Mouse (Mus musculus) heart, adult 11 months (tissue): ENCODE data around the gene Mcrs1.
"Not testable (repeated sequence)": the region's sequence is repeated elsewhere in the genome, so short reads cannot be mapped to it uniquely, and the experiment has no call there.

ENCODE experiments used
- DNase-seq: peaks from one replicate; pipeline ENCODE4 v3.0.0; 2022

Gene Mcrs1

GRCm38 (mm10) chr15:99251626-99252380 lies at the start of gene Mcrs1:
Gene Mcrs1, minus strand, starts transcription at chr15:99251961.
- DNase-seq: peak; percentile 100

GRCm38 (mm10) chr15:99296213-99296612 lies 44.5 kb upstream of the Mcrs1 start:
- no peak for DNase-seq

- DNase-seq: no peak
Observed at GRCm38 (mm10) chr15:99295484-99295981, 43.8 kb upstream of the Mcrs1 start, which contains the start of gene Fam186b. Gene Fam186b, minus strand, starts transcription at chr15:99295888.

GRCm38 (mm10) chr15:99294813-99295374 lies 43.1 kb upstream of the Mcrs1 start, which contains the start of gene Prpf40b:
Gene Prpf40b, plus strand, starts transcription at chr15:99295087.
- DNase-seq: peak; percentile 100

- DNase-seq: no peak
Observed at GRCm38 (mm10) chr15:99294287-99294686, 42.5 kb upstream of the Mcrs1 start.

- DNase-seq: no peak
Observed at GRCm38 (mm10) chr15:99290586-99290985, 38.8 kb upstream of the Mcrs1 start.

GRCm38 (mm10) chr15:99285189-99285535 lies 33.4 kb upstream of the Mcrs1 start:
- no peak for DNase-seq

- DNase-seq: peak; percentile 92
Observed at GRCm38 (mm10) chr15:99284527-99285188, 32.9 kb upstream of the Mcrs1 start.

- DNase-seq: no peak
Observed at GRCm38 (mm10) chr15:99283456-99283855, 31.7 kb upstream of the Mcrs1 start.

GRCm38 (mm10) chr15:99278271-99278670 lies 26.5 kb upstream of the Mcrs1 start:
- no peak for DNase-seq

- DNase-seq: no peak
Observed at GRCm38 (mm10) chr15:99276095-99276494, 24.3 kb upstream of the Mcrs1 start.

GRCm38 (mm10) chr15:99265679-99266078 lies 13.9 kb upstream of the Mcrs1 start:
- peak; percentile 97 for DNase-seq

- no peak for DNase-seq
Observed at GRCm38 (mm10) chr15:99264363-99264762, 12.6 kb upstream of the Mcrs1 start.

- no peak for DNase-seq
Observed at GRCm38 (mm10) chr15:99262702-99263101, 10.9 kb upstream of the Mcrs1 start.

GRCm38 (mm10) chr15:99259730-99260252 lies 8.0 kb upstream of the Mcrs1 start:
- peak; percentile 96 for DNase-seq

- DNase-seq: peak; percentile 96
Observed at GRCm38 (mm10) chr15:99259167-99259729, 7.5 kb upstream of the Mcrs1 start.

GRCm38 (mm10) chr15:99255241-99255749 lies 3.5 kb upstream of the Mcrs1 start:
- DNase-seq: no peak

GRCm38 (mm10) chr15:99254477-99255005 lies 2.8 kb upstream of the Mcrs1 start:
- DNase-seq: peak; percentile 94

- DNase-seq: no peak
Observed at GRCm38 (mm10) chr15:99253772-99254171, 2.0 kb upstream of the Mcrs1 start.

- DNase-seq: not testable (repeated sequence)
Observed at GRCm38 (mm10) chr15:99253175-99253479, 1.4 kb upstream of the Mcrs1 start.

- DNase-seq: no peak
Observed at GRCm38 (mm10) chr15:99252381-99253174, 817 bp upstream of the Mcrs1 start.

GRCm38 (mm10) chr15:99251111-99251510 lies 650 bp downstream of the Mcrs1 start:
- DNase-seq: peak; percentile 95
